ENCODE assay signal across 8 mouse cellular contexts in genomic region chr4:86695081-86695480, GRCm38 (mm10). TPM values are rescaled to one million over a fixed set of nuclear protein-coding genes. Genes with fewer than 3 reads are reported as not detected.
DNase-seq lines count a peak whose midpoint lies in the region; ATAC-seq lines count a peak whose summit lies in the region.

No protein-coding gene starts in this region.

- ATAC-seq in common myeloid progenitor, adult 5-6 weeks (replicated peaks; ENCODE audit: low read depth, poor library complexity, severe bottlenecking) = peak; percentile 37; the same call in 1 of the 2 replicates
- peak; percentile 56; the same call in 1 of the 2 replicates for ATAC-seq in neutrophil, adult 5-6 weeks (ENCODE audit: extremely low read depth, insufficient number of reproducible peaks, low FRiP score, poor library complexity, severe bottlenecking)
- ATAC-seq in forebrain, embryonic 13.5 days = no peak

- H3K36me3 ChIP-seq in forebrain, embryonic 13.5 days (ENCODE audit: poor library complexity, severe bottlenecking) = no peaks in the 10 kb centered on the region

- no peak overlapping the region for H3K9ac ChIP-seq in forebrain, embryonic 13.5 days

- no peak overlapping the region for H3K4me3 ChIP-seq in forebrain, embryonic 13.5 days

- no peak overlapping the region for H3K27ac ChIP-seq in forebrain, embryonic 13.5 days

- H3K27me3 ChIP-seq in forebrain, embryonic 13.5 days = no peaks in the 10 kb centered on the region

- H3K9me3 ChIP-seq in forebrain, embryonic 13.5 days (replicated peaks) = no peaks in the 10 kb centered on the region; the same call in 1 of the 2 replicates

- 56% methylated on average over 6 of the region's 6 CpGs for WGBS in forebrain, embryonic 13.5 days

- H3K4me1 ChIP-seq in forebrain, embryonic 13.5 days = no peaks in the 10 kb centered on the region

- H3K4me2 ChIP-seq in forebrain, embryonic 13.5 days = no peak overlapping the region

- peak; percentile 59 to 66 for DNase-seq in cerebellum, adult 18-20 months
- no peak for DNase-seq in cerebellum, adult 11-12 months
- DNase-seq in testis, postnatal 10 days (ENCODE audit: low spot score) = peak; percentile 77
- DNase-seq in testis, postnatal 14 days (ENCODE audit: low spot score) = no peak
- DNase-seq in kidney, postnatal 10 days = peak; percentile 81

RNA-seq across cellular contexts. Expression of gene Plin2, which starts 25.2 kb away (rescaled TPM):
- total RNA-seq in common myeloid progenitor, adult 5-6 weeks (2017) = 55.0 and 80.2 TPM in 2 replicates
- total RNA-seq in neutrophil, adult 5-6 weeks (2017) = 119 and 151 TPM in 2 replicates
- polyA plus RNA-seq in forebrain, embryonic 13.5 days (2015; fragmentation: Nextera tagmentation; extraction: Ambion mirVana) = 39.5 and 44.4 TPM in 2 replicates

RNA-seq across cellular contexts. Expression of gene Dennd4c, which starts 53.3 kb away (rescaled TPM):
- 29.9 and 31.7 TPM in 2 replicates for total RNA-seq in common myeloid progenitor, adult 5-6 weeks (2017)
- total RNA-seq in neutrophil, adult 5-6 weeks (2017) = 22.8 and 23.3 TPM in 2 replicates
- polyA plus RNA-seq in forebrain, embryonic 13.5 days (2015; fragmentation: Nextera tagmentation; extraction: Ambion mirVana) = 4.1 and 5.4 TPM in 2 replicates

Comparison
In these comparisons a context has a peak if more than half of its experiments do, and no peak if none do; other contexts are left out.
1. DNase-seq: peak in cerebellum, adult 18-20 months (2 of 2), testis, postnatal 10 days (single experiment) and kidney, postnatal 10 days (single experiment); none in cerebellum, adult 11-12 months (single experiment) and testis, postnatal 14 days (single experiment).